Mouse (Mus musculus) skeletal muscle tissue, adult 2 months (tissue): ENCODE measurements around the gene Brsk1.
A peak's percentile ranks its signal among the peaks of the same experiment; 100 is the strongest.

Experiments used
- DNase-seq: peaks from one replicate; pipeline ENCODE4 v3.0.0-alpha.2; 2012; ENCODE audit warnings: low read depth, low spot score

The Brsk1 gene

GRCm38 (mm10) chr7:4690387-4690786 is at the start of gene Brsk1:
TSS of gene Brsk1 (plus strand) at chr7:4690604.
- DNase-seq: no peak

- no peak for DNase-seq
Observed at GRCm38 (mm10) chr7:4641155-4641554, 49.2 kb upstream of the Brsk1 start.

GRCm38 (mm10) chr7:4641956-4642355 is 48.4 kb upstream of the Brsk1 start:
- DNase-seq: no peak

- no peak for DNase-seq
Observed at GRCm38 (mm10) chr7:4643225-4643624, 47.2 kb upstream of the Brsk1 start.

GRCm38 (mm10) chr7:4646806-4647205 is 43.6 kb upstream of the Brsk1 start:
- DNase-seq: no peak

- DNase-seq: no peak
Observed at GRCm38 (mm10) chr7:4647291-4647690, 43.1 kb upstream of the Brsk1 start.

- no peak for DNase-seq
Observed at GRCm38 (mm10) chr7:4647992-4648391, 42.4 kb upstream of the Brsk1 start.

- no peak for DNase-seq
Observed at GRCm38 (mm10) chr7:4651581-4651980, 38.8 kb upstream of the Brsk1 start.

- no peak for DNase-seq
Observed at GRCm38 (mm10) chr7:4652726-4653125, 37.7 kb upstream of the Brsk1 start.

- no peak for DNase-seq
Observed at GRCm38 (mm10) chr7:4653351-4653750, 37.1 kb upstream of the Brsk1 start.

GRCm38 (mm10) chr7:4653780-4654179 is 36.6 kb upstream of the Brsk1 start:
- peak; percentile 44 for DNase-seq

GRCm38 (mm10) chr7:4654221-4654620 is 36.2 kb upstream of the Brsk1 start:
- no peak for DNase-seq

- no peak for DNase-seq
Observed at GRCm38 (mm10) chr7:4655393-4655792, 35.0 kb upstream of the Brsk1 start.

- no peak for DNase-seq
Observed at GRCm38 (mm10) chr7:4655916-4656315, 34.5 kb upstream of the Brsk1 start.

GRCm38 (mm10) chr7:4656818-4657217 is 33.6 kb upstream of the Brsk1 start:
- no peak for DNase-seq

GRCm38 (mm10) chr7:4657521-4658127 is 32.8 kb upstream of the Brsk1 start:
- DNase-seq: no peak

- DNase-seq: no peak
Observed at GRCm38 (mm10) chr7:4658128-4658907, 32.1 kb upstream of the Brsk1 start.

GRCm38 (mm10) chr7:4658912-4659551 is 31.4 kb upstream of the Brsk1 start, which contains the start of gene Ppp6r1:
TSS of gene Ppp6r1 (minus strand) at chr7:4659019.
- DNase-seq: peak; percentile 98

GRCm38 (mm10) chr7:4659911-4660443 is 30.4 kb upstream of the Brsk1 start:
- no peak for DNase-seq

GRCm38 (mm10) chr7:4663179-4663578 is 27.2 kb upstream of the Brsk1 start:
- no peak for DNase-seq

GRCm38 (mm10) chr7:4663742-4664141 is 26.7 kb upstream of the Brsk1 start:
- no peak for DNase-seq

- DNase-seq: no peak
Observed at GRCm38 (mm10) chr7:4666871-4667270, 23.5 kb upstream of the Brsk1 start.
